Mouse (Mus musculus): ENCODE results near the gene Dhx29. TPM values are rescaled to one million over a fixed set of nuclear protein-coding genes. Genes with fewer than 3 reads are reported as not detected.

The Dhx29 gene
- polyA plus RNA-seq, 1 experiment from 2014 or later: 28.9 TPM

DNA sequence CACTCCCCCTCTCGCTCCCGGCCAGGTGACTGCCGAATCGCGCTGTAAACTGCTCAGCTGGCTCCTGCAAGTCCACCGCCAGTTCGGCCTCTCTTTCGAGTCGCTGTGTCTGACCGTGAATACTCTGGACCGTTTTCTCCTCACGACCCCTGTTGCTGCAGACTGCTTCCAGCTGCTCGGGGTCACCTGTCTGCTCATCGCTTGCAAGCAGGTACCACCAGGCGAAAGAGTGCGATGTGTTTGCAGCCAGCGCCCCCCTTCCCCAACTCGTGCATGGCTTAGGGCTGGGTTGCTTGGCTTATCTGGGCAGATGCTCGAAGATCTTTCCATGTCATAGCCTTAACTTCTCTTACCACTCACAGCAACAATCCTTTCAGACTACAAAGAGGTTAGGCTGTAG, 61.6 kb downstream of the Dhx29 start:
- H3K9me3 ChIP-seq: no peaks in the 10 kb centered on the region
- H3K27me3 ChIP-seq: peaks cover 77% of the 10 kb centered on the region
- H3K9ac ChIP-seq: no peak overlapping the region
- H3K36me3 ChIP-seq: no peaks in the 10 kb centered on the region
- peaks cover 44% of the 10 kb centered on the region for H3K4me1 ChIP-seq (replicated peaks)
- H3K4me3 ChIP-seq: peak overlapping the region; percentile 48
- WGBS: under 1% methylated on average over 19 of the region's 19 CpGs
- no peak for ATAC-seq (ENCODE audit: low FRiP score, low read depth)
- peak overlapping the region; percentile 94 for H3K4me2 ChIP-seq
- no peak overlapping the region for H3K27ac ChIP-seq (replicated peaks)

DNA sequence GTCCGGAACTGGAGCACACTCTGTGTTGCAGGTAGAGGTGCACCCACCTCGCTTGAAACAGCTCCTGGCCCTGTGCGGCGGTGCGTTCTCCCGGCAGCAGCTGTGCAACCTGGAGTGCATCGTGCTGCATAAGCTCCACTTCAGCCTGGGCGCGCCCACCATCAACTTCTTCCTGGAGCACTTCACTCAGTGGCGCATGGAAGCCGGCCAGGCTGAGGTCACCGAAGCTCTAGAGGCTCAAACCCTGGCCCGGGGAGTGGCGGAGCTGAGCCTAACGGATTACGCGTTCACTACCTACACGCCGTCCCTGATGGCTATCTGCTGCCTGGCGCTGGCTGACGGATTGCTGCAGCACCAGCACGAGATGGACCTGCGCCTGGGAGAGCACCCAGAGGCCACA, 62.3 kb downstream of the Dhx29 start:
- under 1% methylated on average over 23 of the region's 23 CpGs for WGBS
- no peak overlapping the region for H3K27ac ChIP-seq (replicated peaks)
- no peaks in the 10 kb centered on the region for H3K36me3 ChIP-seq
- H3K9ac ChIP-seq: no peak overlapping the region
- peak overlapping the region; percentile 15; the same call in 1 of the 2 replicates for H3K4me3 ChIP-seq
- peak overlapping the region; percentile 10; the same call in 1 of the 2 replicates for H3K4me2 ChIP-seq
- peaks cover 50% of the 10 kb centered on the region for H3K4me1 ChIP-seq (replicated peaks)
- H3K9me3 ChIP-seq: no peaks in the 10 kb centered on the region
- ATAC-seq (ENCODE audit: low FRiP score, low read depth): no peak
- peaks cover 78% of the 10 kb centered on the region for H3K27me3 ChIP-seq

DNA sequence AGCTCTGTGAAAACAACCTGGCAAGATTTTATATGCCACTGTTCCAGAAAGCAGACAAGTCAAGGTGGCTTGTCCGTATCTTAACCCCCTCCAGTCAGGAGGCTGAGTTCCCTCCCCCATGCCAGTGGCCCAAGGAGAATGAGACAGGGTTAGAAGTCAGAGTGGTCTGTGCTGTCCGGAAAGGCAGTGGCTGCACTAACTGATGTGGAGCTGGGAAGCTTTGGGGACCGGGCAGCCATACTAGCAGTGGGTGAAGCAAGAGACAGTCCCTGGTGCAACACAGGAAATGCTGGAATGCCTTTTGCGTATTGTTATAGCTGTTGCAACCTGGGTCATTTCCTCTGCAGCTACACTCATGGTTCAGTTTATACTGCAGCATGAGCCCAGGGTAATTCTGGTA, 63.1 kb downstream of the Dhx29 start:
- Histone ChIP-seq H3K9me3 (no peaks in the 10 kb centered on the region), H3K9ac (no peak overlapping the region), H3K4me1 (replicated peaks) (peaks cover 51% of the 10 kb centered on the region), H3K27me3 (peaks cover 84% of the 10 kb centered on the region), H3K4me2 (no peak overlapping the region), H3K27ac (replicated peaks) (no peak overlapping the region), H3K36me3 (no peaks in the 10 kb centered on the region), H3K4me3 (no peak overlapping the region)
- ATAC-seq (ENCODE audit: low FRiP score, low read depth): no peak
- WGBS: 10% methylated on average over 4 of the region's 4 CpGs

DNA sequence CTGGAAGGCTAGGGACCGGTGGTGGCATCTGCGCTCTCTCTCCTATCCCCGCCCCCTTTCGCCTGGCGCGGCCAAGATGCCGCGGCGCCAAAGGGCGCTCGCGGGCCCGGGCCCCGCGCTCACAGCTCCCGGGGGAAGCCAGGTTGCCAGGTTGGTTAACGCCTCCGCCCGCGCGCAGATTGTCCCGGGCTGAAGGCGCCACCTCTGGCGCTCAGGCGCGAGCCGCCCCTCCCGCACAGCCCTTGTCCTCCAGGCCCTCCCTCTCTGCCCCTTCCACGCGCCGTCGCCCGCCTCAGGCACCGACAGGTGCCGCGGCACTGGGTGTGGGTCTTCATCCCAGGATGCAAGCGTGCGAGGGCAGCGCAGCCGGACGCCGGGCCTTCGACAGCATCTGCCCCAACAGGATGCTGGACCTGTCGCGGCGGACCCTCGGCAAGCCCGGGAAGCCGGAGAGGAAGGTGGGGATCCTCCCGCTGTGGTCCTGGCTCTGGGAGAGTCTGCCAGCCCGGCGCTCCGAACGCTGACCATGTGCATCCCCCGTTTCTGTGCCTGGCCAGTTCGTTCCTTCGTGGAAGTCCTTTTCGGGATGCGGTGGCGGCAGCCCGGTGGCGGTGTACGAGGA, 66.4 kb downstream of the Dhx29 start, which contains the start of gene Mcidas:
Gene Mcidas (plus strand): TSS at position 315 of the 622 bp plus-strand sequence.
- peak within 1 kb of the TSS; percentile 92 for H3K4me2 ChIP-seq
- peaks cover 86% of the 10 kb centered on the region for H3K27me3 ChIP-seq
- H3K4me1 ChIP-seq (replicated peaks): peaks cover 34% of the 10 kb centered on the region
- ATAC-seq (ENCODE audit: low FRiP score, low read depth): peak; percentile 44
- H3K9ac ChIP-seq: peak within 1 kb of the TSS; percentile 37; the same call in 1 of the 2 replicates
- no peak within 1 kb of the TSS for H3K27ac ChIP-seq (replicated peaks)
- H3K4me3 ChIP-seq: peak within 1 kb of the TSS; percentile 46
- WGBS: under 1% methylated on average over 63 of the region's 63 CpGs
- H3K9me3 ChIP-seq: no peaks in the 10 kb centered on the region
- H3K36me3 ChIP-seq: no peaks in the 10 kb centered on the region

DNA sequence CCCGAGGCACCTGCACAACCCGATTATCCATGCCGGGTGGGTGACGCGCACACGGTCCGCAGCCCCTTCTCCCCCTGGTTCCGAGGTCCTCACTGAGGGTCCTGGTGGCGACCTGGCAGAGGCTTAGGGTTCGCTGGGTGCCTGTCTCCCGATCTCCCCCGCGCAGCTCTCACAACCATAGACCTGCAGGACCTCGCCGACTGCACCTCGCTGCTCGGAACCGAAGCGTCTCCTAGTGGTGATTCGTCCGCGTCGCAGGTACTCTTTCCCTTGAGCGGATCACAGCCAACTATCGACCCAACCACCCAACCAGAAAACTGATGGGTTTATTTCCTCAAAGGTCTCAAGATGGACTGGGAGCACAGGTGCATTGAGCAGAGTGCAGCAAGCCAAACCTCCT, 66.9 kb downstream of the Dhx29 start:
- Histone ChIP-seq H3K9ac (0 out of 2 replicates have a peak overlapping the region, but pooled peaks have one; percentile 37), H3K9me3 (no peaks in the 10 kb centered on the region), H3K36me3 (no peaks in the 10 kb centered on the region), H3K27ac (replicated peaks) (no peak overlapping the region), H3K27me3 (peaks cover 80% of the 10 kb centered on the region), H3K4me3 (peak overlapping the region; percentile 46), H3K4me2 (peak overlapping the region; percentile 92), H3K4me1 (replicated peaks) (peaks cover 34% of the 10 kb centered on the region)
- 1% methylated on average over 25 of the region's 25 CpGs for WGBS
- ATAC-seq (ENCODE audit: low FRiP score, low read depth): peak; percentile 38; the same call in 1 of the 2 replicates

DNA sequence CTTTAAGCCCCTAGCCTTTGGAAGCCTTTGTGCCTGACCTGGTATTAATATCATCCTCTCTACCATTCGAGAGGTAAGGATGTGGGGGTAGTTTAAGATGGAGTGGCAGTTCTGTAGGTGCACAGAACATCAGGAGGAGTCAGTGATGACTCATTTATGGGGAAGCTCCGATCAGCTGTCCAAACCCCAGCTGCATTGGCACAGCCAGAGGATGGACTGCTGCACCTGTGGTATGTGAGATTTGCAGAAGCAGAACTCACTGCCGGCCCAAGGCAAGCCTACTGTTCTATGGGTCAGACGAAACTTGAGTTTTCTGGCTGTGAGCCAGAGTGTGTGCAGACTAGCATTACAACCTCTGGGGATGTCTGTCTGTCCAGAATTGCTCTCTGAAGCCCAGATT, 69.2 kb downstream of the Dhx29 start:
- Histone ChIP-seq H3K4me2 (no peak overlapping the region), H3K27me3 (peaks cover 79% of the 10 kb centered on the region), H3K9ac (no peak overlapping the region), H3K4me1 (replicated peaks) (peaks cover 30% of the 10 kb centered on the region), H3K36me3 (no peaks in the 10 kb centered on the region), H3K4me3 (no peak overlapping the region), H3K27ac (replicated peaks) (no peak overlapping the region), H3K9me3 (no peaks in the 10 kb centered on the region)
- ATAC-seq (ENCODE audit: low FRiP score, low read depth): no peak
- WGBS: 64% methylated on average over 4 of the region's 4 CpGs

DNA sequence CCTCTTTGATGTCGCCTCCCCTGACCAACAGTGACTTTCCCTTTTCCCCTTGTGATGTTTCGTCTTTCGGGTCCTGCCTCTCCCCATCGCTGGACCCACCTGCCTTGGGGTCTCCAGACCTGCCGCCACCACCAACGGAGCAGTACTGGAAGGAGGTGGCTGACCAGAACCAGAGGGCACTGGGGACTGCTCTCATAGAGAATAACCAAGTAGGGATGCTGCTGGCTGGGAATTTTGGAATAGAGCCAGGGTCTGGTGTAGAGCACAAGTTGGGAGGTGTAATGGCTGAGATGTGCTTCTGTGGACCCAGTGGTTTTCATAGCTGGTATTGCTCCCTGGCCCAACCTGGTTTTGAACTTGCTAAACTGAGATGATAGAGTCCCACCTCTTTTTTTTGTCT, 70.1 kb downstream of the Dhx29 start:
- Histone ChIP-seq H3K27ac (replicated peaks) (no peak overlapping the region), H3K36me3 (no peaks in the 10 kb centered on the region), H3K27me3 (peaks cover 80% of the 10 kb centered on the region), H3K9ac (no peak overlapping the region), H3K9me3 (no peaks in the 10 kb centered on the region), H3K4me2 (no peak overlapping the region), H3K4me3 (no peak overlapping the region), H3K4me1 (replicated peaks) (peaks cover 30% of the 10 kb centered on the region)
- no peak for ATAC-seq (ENCODE audit: low FRiP score, low read depth)
- 67% methylated on average over 6 of the region's 6 CpGs for WGBS

DNA sequence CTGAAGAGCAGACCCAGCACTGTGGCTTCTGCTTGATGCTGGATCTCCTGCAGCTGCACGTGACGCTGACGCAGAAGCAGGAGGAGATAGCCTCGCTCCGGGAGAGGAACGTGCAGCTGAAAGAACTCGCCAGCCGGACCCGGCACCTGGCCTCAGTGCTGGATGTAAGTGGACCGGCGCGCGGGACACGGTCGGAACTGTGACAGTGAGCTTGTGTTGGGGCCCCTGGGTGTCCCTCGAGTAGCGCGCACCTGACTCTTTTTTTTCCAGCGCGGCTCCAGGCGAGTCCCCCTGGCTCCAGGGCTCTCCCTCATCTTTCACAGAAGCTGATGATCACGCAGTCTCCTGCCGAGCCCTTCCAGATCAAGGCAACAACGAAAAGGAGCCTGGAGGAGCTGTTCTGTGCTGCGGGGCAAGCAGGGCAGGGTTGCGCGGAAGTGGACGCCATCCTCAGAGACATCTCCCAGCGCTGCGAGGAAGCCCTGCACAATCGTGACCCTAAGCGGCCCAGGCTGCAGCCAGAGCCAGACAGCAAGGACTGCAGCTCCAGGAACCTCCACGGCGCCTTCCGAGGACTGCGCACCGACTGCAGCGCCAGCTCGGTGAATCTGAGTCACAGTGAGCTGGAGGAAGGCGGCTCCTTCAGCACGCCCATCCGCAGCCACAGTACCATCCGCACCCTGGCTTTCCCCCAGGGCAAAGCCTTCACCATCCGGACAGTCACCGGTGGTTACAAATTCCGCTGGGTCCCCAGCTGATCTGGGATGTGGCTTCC, 71.4 kb downstream of the Dhx29 start:
- Histone ChIP-seq H3K9me3 (no peaks in the 10 kb centered on the region), H3K27me3 (peaks cover 72% of the 10 kb centered on the region), H3K9ac (peak overlapping the region; percentile 64), H3K4me1 (replicated peaks) (peaks cover 23% of the 10 kb centered on the region), H3K4me2 (peak overlapping the region; percentile 99), H3K27ac (replicated peaks) (peak overlapping the region; percentile 47), H3K36me3 (no peaks in the 10 kb centered on the region), H3K4me3 (peak overlapping the region; percentile 56)
- peak; percentile 67 for ATAC-seq (ENCODE audit: low FRiP score, low read depth)
- under 1% methylated on average over 46 of the region's 46 CpGs for WGBS

DNA sequence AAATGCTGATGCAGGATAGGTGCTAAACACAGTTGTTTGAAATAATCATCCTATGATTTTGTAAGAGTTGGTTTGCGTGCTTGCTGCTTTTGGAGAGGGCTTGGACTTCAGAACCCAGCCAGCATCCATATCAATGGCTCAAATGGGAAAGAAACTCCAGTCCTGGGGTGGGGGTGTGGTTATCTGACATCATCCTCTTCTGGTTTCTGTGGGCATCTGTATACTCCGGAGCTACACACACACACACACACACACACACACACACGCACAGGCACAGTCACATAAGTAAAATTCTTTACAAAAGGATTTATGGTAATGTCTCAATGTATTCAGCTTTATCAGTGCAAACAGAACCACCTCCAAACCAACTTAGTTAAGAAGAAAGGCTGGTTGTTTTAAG, 72.8 kb downstream of the Dhx29 start:
- no peak overlapping the region for H3K9ac ChIP-seq
- H3K9me3 ChIP-seq: no peaks in the 10 kb centered on the region
- peaks cover 57% of the 10 kb centered on the region for H3K27me3 ChIP-seq
- H3K4me3 ChIP-seq: no peak overlapping the region
- H3K36me3 ChIP-seq: no peaks in the 10 kb centered on the region
- WGBS: 86% methylated on average over 3 of the region's 3 CpGs
- no peak overlapping the region for H3K27ac ChIP-seq (replicated peaks)
- ATAC-seq (ENCODE audit: low FRiP score, low read depth): no peak
- H3K4me2 ChIP-seq: no peak overlapping the region
- H3K4me1 ChIP-seq (replicated peaks): peaks cover 13% of the 10 kb centered on the region

DNA sequence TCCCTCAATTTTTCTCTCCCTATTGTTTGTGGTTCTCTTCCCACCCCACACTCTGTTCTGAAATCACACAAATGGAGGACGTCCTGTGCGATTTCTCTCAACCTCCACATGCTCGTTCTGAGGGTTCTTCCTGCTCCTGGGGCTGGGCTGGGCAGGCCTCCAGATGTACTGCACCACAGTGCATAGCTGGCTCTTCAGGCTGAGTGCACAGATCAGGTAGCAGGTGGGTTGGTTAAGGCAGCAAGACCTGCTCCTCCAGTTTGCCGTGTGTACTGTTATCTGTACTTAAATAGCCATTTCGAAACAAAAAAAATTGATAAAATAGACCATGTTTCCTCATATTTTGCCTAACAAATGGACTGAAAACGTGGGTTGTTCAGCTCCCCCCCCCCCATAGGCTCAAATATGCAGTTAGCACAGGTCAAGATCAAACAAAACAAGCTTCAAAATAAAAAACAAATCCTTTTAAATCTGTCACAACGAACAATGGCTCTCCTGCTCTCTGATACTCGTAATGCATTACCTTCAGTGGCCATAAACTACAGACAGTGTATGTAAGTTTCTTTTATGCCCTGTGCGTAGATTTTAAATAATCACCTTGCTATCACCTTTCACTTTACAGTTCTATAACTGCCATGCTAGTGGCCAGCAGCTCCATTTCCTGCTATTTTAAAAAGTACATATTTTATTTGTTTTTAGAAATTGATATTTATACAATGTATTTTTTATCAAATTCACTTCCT, 73.5 kb downstream of the Dhx29 start:
- ATAC-seq (ENCODE audit: low FRiP score, low read depth): no peak
- WGBS: 77% methylated on average over 9 of the region's 9 CpGs
- Histone ChIP-seq H3K27me3 (peaks cover 50% of the 10 kb centered on the region), H3K9me3 (no peaks in the 10 kb centered on the region), H3K4me1 (replicated peaks) (peaks cover 13% of the 10 kb centered on the region), H3K4me3 (no peak overlapping the region), H3K36me3 (no peaks in the 10 kb centered on the region), H3K9ac (no peak overlapping the region), H3K27ac (replicated peaks) (no peak overlapping the region), H3K4me2 (no peak overlapping the region)

DNA sequence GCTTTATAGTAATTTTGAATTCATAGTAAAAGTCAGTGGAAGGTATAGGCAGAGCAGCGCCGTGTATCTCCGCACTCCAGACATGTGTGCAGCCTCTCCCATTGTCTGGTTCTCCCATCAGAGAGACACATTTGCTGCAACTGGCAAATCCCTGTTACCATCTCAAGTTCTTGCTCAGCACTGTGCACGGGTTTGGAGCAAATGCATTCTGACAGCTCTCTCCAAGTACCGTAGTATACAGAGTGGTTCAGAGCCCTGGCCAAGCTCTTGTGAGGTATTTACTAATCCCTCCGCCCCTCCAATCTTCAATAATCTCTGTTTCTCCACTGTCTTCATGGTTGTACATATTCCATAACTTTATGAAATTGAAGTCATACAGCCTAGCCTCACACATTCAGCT, 85.4 kb downstream of the Dhx29 start:
- H3K27ac ChIP-seq (replicated peaks): no peak overlapping the region
- no peaks in the 10 kb centered on the region for H3K36me3 ChIP-seq
- no peaks in the 10 kb centered on the region for H3K27me3 ChIP-seq
- no peak overlapping the region for H3K4me2 ChIP-seq
- no peak overlapping the region for H3K4me3 ChIP-seq
- H3K9me3 ChIP-seq: no peaks in the 10 kb centered on the region
- no peak for ATAC-seq (ENCODE audit: low FRiP score, low read depth)
- 87% methylated on average over 6 of the region's 6 CpGs for WGBS
- no peaks in the 10 kb centered on the region for H3K4me1 ChIP-seq (replicated peaks)
- H3K9ac ChIP-seq: no peak overlapping the region

Data from hindbrain, embryonic 15.5 days (tissue).